Mouse (Mus musculus) kidney, postnatal 0 days (tissue): ENCODE data around the gene Pidd1. TPM values are rescaled to one million over a fixed set of nuclear protein-coding genes. Genes with fewer than 3 reads are reported as not detected.
A peak's percentile ranks its signal among the peaks of the same experiment; 100 is the strongest.

Experiments
- ATAC-seq: fragments of 200-750 bp; cut with Nextera tagmentation; replicated peaks from 2 replicates; pipeline ENCODE4 v1.8.0; 2017; ENCODE audit warnings: low read depth, moderate number of reproducible peaks, moderate TSS enrichment, moderate library complexity; ENCODE audit not compliant: low FRiP score
- DNase-seq: peaks from one replicate; pipeline ENCODE4 v3.0.0-alpha.2; 2016; ENCODE audit warnings: low spot score
- H3K27ac ChIP-seq: fragments of 300-500 bp; sonication (generic); 2 replicates; pipeline ENCODE4 v1.5.1; 2014; ENCODE audit warnings: mild to moderate bottlenecking
- H3K27me3 ChIP-seq: fragments of 300-500 bp; sonication (generic); 2 replicates; pipeline ENCODE4 v1.6.1; 2014; ENCODE audit warnings: low read length, mixed read lengths; ENCODE audit not compliant: insufficient read depth
- H3K36me3 ChIP-seq: fragments of 300-500 bp; sonication (generic); 2 replicates; pipeline ENCODE4 v1.6.1; 2014; ENCODE audit warnings: low read length, mixed read lengths; ENCODE audit not compliant: insufficient read depth
- H3K4me1 ChIP-seq: fragments of 300-500 bp; sonication (generic); replicated peaks from 2 replicates; pipeline ENCODE4 v1.6.1; 2014; ENCODE audit warnings: antibody characterized with exemption, low read length, mixed read lengths; ENCODE audit not compliant: insufficient read depth
- H3K4me2 ChIP-seq: fragments of 300-500 bp; sonication (generic); 2 replicates; pipeline ENCODE4 v1.6.1; 2014; ENCODE audit warnings: mild to moderate bottlenecking, low read length, moderate library complexity, mixed read lengths
- H3K4me3 ChIP-seq: fragments of 300-500 bp; sonication (generic); replicated peaks from 2 replicates; pipeline ENCODE4 v1.5.1; 2014; ENCODE audit warnings: low read depth, low read length
- H3K9ac ChIP-seq: fragments of 300-500 bp; sonication (generic); 2 replicates; pipeline ENCODE4 v1.6.1; 2014; ENCODE audit warnings: low read depth, low read length
- H3K9me3 ChIP-seq: fragments of 300-500 bp; sonication (generic); replicated peaks from 2 replicates; pipeline ENCODE4 v1.6.1; 2016; ENCODE audit warnings: low read length, inconsistent platforms, mixed read lengths
- CTCF ChIP-seq: IDR thresholded peaks from 2 replicates; pipeline ENCODE4 v1.5.1; 2016; ENCODE audit warnings: antibody characterized with exemption, low read depth, mild to moderate bottlenecking, moderate library complexity
- WGBS: fragments of 180-500 bp; shearing (Covaris S2); extraction: QIAGEN DNeasy Blood & Tissue Kit; methylation state at CpG from one replicate; pipeline ENCODE4 v1.1.7; 2014; 5-methylcytosine and 5-hydroxymethylcytosine counted together
- polyA plus RNA-seq: library from polyadenylated mRNA; unstranded; fragments of >200 nt; fragmentation: Nextera tagmentation; extraction: Ambion mirVana; gene quantifications from 2 replicates; pipeline ENCODE4 v1.2.1, GENCODE M21; 2015

Gene Pidd1
- polyA plus RNA-seq, 1 experiment from 2014 or later, result 3.6 TPM

DNA sequence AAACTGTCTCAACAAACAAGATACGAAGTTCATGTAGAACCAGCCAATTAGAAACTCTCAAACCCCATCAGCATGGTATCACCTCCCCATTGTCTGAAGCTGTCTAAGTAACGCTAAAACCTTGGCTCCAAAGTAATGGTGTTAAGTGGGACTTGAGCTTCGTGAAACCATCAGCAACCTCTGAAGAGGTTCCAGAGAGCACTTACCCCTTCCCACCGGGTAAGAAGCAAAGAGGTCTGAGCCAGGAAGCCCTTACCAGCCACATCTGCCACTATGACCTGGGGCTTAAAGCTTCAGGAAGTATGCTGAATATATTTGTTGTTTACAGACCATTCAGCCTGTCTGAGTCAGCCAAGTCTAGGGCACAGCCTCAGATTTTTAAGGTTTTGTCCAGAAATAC is 38.4 kb downstream of the Pidd1 start:
- no peak for ATAC-seq
- H3K4me2 ChIP-seq, result no peak overlapping the region
- DNase-seq, result no peak
- no peak overlapping the region for H3K9ac ChIP-seq
- TF ChIP-seq CTCF, result no peak
- no peak overlapping the region for H3K27ac ChIP-seq
- H3K36me3 ChIP-seq, result peaks cover 40% of the 10 kb centered on the region
- H3K4me3 ChIP-seq, result no peak overlapping the region
- no peaks in the 10 kb centered on the region for H3K4me1 ChIP-seq
- WGBS, result 77% methylated on average over 4 of the region's 4 CpGs
- H3K9me3 ChIP-seq, result no peaks in the 10 kb centered on the region
- no peaks in the 10 kb centered on the region for H3K27me3 ChIP-seq

- H3K4me2 ChIP-seq, result no peak overlapping the region
- peak; percentile 90 for TF ChIP-seq CTCF
- DNase-seq, result peak; percentile 86
- no peak overlapping the region for H3K9ac ChIP-seq
- peaks cover 36% of the 10 kb centered on the region for H3K36me3 ChIP-seq
- 38% methylated on average over 5 of the region's 5 CpGs for WGBS
- no peaks in the 10 kb centered on the region for H3K9me3 ChIP-seq
- no peak overlapping the region for H3K4me3 ChIP-seq
- no peak overlapping the region for H3K27ac ChIP-seq
- peak; percentile 69 for ATAC-seq
- no peaks in the 10 kb centered on the region for H3K27me3 ChIP-seq
- no peaks in the 10 kb centered on the region for H3K4me1 ChIP-seq
Observed at GRCm38 (mm10) chr7:141403305-141403704, 40.5 kb downstream of the Pidd1 start.

DNA sequence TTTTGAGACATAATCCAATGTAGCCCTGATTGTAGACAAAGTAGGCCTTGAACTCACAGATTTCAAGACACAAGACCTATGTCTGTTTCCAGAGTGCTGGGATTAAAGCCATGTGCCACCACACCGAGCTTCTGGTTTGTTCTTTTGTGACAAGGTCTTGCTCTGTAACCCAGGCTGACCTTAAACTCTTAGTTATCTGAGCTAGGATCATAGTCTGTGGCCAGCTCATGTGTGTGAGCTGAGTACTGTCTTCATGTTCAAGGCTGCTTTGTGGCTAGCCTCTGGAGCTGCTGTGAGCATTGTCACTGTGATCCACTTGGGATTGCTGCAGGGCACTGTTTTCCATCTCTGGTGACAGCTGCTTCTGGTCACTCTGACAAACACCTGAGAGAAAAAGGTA is 48.5 kb downstream of the Pidd1 start:
- H3K36me3 ChIP-seq, result peaks cover 13% of the 10 kb centered on the region
- H3K27ac ChIP-seq, result no peak overlapping the region
- H3K4me3 ChIP-seq, result no peak overlapping the region
- H3K9me3 ChIP-seq, result no peaks in the 10 kb centered on the region
- H3K9ac ChIP-seq, result no peak overlapping the region
- WGBS, result 71% methylated on average over 1 of the region's 1 CpGs
- H3K4me1 ChIP-seq, result peaks cover 6% of the 10 kb centered on the region
- DNase-seq, result no peak
- no peak for ATAC-seq
- H3K27me3 ChIP-seq, result no peaks in the 10 kb centered on the region
- H3K4me2 ChIP-seq, result no peak overlapping the region
- no peak for TF ChIP-seq CTCF

GRCm38 (mm10) chr7:141394771-141395170 is 49.1 kb downstream of the Pidd1 start:
- no peak overlapping the region for H3K4me2 ChIP-seq
- H3K4me3 ChIP-seq, result no peak overlapping the region
- ATAC-seq (no peak), DNase-seq (peak; percentile 80)
- peaks cover 7% of the 10 kb centered on the region; the same call in 1 of the 2 replicates for H3K36me3 ChIP-seq
- no peak overlapping the region for H3K9ac ChIP-seq
- H3K27me3 ChIP-seq, result no peaks in the 10 kb centered on the region
- no peaks in the 10 kb centered on the region for H3K9me3 ChIP-seq
- TF ChIP-seq CTCF, result peak; percentile 92
- H3K4me1 ChIP-seq, result peaks cover 6% of the 10 kb centered on the region
- 28% methylated on average over 6 of the region's 6 CpGs for WGBS
- no peak overlapping the region for H3K27ac ChIP-seq

DNA sequence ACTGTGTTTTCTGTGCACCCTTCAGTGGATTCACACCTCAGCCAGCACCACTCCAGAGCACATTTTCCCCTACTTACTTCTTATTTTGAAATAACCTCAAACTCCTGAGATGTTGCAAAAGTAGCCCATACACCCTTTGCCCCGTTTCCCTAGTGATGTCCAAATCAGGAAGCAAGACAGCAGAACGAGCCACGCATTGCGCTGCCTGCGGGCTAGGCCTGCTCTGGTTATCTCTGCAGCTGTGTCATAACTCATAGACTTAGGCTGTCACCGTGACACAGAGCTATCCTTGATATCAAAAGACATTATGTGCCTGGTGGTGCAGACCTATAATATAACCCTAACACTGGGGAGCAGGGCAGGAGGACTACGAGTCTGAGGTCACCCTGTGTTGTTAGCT is 49.7 kb downstream of the Pidd1 start:
- H3K9me3 ChIP-seq, result no peaks in the 10 kb centered on the region
- ATAC-seq (no peak), DNase-seq (no peak)
- H3K4me2 ChIP-seq, result no peak overlapping the region
- no peak for TF ChIP-seq CTCF
- WGBS, result 83% methylated on average over 7 of the region's 7 CpGs
- H3K4me3 ChIP-seq, result no peak overlapping the region
- no peaks in the 10 kb centered on the region for H3K27me3 ChIP-seq
- no peak overlapping the region for H3K9ac ChIP-seq
- peaks cover 5% of the 10 kb centered on the region; the same call in 1 of the 2 replicates for H3K36me3 ChIP-seq
- H3K27ac ChIP-seq, result no peak overlapping the region
- H3K4me1 ChIP-seq, result peaks cover 6% of the 10 kb centered on the region

DNA sequence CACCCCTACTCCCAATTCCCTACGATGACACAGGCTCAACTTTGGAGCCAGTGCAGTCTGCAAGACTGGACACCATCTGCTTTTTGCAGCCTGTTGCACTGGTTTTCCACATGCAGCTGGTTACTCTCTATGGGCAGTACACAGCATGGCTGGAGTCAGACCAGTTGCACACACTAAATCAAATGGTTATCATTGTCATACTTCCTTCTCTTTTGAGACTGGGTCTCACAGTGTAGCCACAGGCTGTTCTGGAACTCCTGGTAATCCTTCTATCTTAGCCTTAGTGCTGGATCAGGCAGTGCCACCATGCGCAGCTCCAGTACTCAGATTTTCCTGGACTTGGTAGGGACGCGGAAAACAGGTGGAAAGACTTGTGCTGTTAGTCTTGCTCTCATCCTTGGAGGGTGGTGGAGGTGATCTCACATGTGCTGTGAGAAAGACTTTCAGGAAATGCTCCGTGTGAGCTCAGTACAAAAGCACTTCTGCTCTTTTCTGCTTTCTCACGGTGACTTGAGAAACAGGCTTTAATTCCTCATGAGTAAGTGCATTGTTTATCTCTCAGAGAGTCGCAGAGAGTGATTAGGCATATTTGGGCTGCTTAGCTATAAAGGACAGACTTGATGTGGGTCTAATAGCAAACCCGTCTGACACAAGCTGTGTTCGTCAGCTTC is 51.1 kb downstream of the Pidd1 start:
- Histone ChIP-seq H3K27ac (peak overlapping the region; percentile 81), H3K4me2 (peak overlapping the region; percentile 82), H3K9ac (peak overlapping the region; percentile 63), H3K4me1 (peaks cover 6% of the 10 kb centered on the region), H3K27me3 (no peaks in the 10 kb centered on the region), H3K4me3 (peak overlapping the region; percentile 72), H3K36me3 (peaks cover 5% of the 10 kb centered on the region; the same call in 1 of the 2 replicates), H3K9me3 (no peaks in the 10 kb centered on the region)
- no peak for TF ChIP-seq CTCF
- ATAC-seq (no peak; the same call in 1 of the 2 replicates), DNase-seq (no peak)
- 33% methylated on average over 9 of the region's 9 CpGs for WGBS
